8 mouse cellular contexts compared by ENCODE assay signal in genomic region chr3:108415831-108416223, GRCm38 (mm10). TPM values are rescaled to one million over a fixed set of nuclear protein-coding genes. Genes with fewer than 3 reads are reported as not detected.
DNase-seq lines count a peak whose midpoint lies in the region; ATAC-seq and TF ChIP-seq lines count a peak whose summit lies in the region.

No protein-coding gene starts in this region.

- no peaks in the 10 kb centered on the region for H3K9me3 ChIP-seq in E14TG2a.4 (ENCODE audit: low read length)
- peaks cover 7% of the 10 kb centered on the region for H3K9me3 ChIP-seq in forebrain, embryonic 14.5 days (replicated peaks; ENCODE audit: control insufficient read depth, low read length)
- 0 out of 2 replicates have a peak, but pooled peaks cover 10% of the 10 kb centered on the region for H3K9me3 ChIP-seq in heart, postnatal 0 days (replicated peaks; ENCODE audit: control insufficient read depth, low read length)
- 0 out of 2 replicates have a peak, but pooled peaks cover 2% of the 10 kb centered on the region for H3K9me3 ChIP-seq in liver, embryonic 14.5 days (ENCODE audit: control insufficient read depth, low read length)
- peaks cover 8% of the 10 kb centered on the region for H3K9me3 ChIP-seq in neural tube, embryonic 12.5 days
- no peaks in the 10 kb centered on the region for H3K9me3 ChIP-seq in stomach, postnatal 0 days (ENCODE audit: control insufficient read depth, low read length)

- peak overlapping the region; percentile 85 for H3K4me3 ChIP-seq in E14TG2a.4 (replicated peaks; ENCODE audit: low read length)
- peak overlapping the region; percentile 95 for H3K4me3 ChIP-seq in forebrain, embryonic 14.5 days (ENCODE audit: low read depth, low read length)
- peak overlapping the region; percentile 67 for H3K4me3 ChIP-seq in heart, postnatal 0 days (ENCODE audit: low read depth, low read length)
- peak overlapping the region; percentile 50 to 54 for H3K4me3 ChIP-seq in liver, embryonic 14.5 days (ENCODE audit: insufficient read depth in 1 of 2, low read depth in 2 of 2, low read length in 2 of 2)
- peak overlapping the region; percentile 92 for H3K4me3 ChIP-seq in neural tube, embryonic 12.5 days
- H3K4me3 ChIP-seq in stomach, postnatal 0 days (ENCODE audit: low read depth, low read length), result peak overlapping the region; percentile 61

- H3K36me3 ChIP-seq in E14TG2a.4 (ENCODE audit: insufficient read depth, low read length), result no peaks in the 10 kb centered on the region
- H3K36me3 ChIP-seq in forebrain, embryonic 14.5 days (ENCODE audit: control insufficient read depth, insufficient read depth, low read length), result peaks cover 29% of the 10 kb centered on the region
- no peaks in the 10 kb centered on the region; the same call in 1 of the 2 replicates for H3K36me3 ChIP-seq in heart, postnatal 0 days (replicated peaks; ENCODE audit: control insufficient read depth, insufficient read depth, low read length)
- H3K36me3 ChIP-seq in liver, embryonic 14.5 days (replicated peaks; ENCODE audit: control insufficient read depth, insufficient read depth, low read depth), result no peaks in the 10 kb centered on the region
- peaks cover 32% of the 10 kb centered on the region for H3K36me3 ChIP-seq in neural tube, embryonic 12.5 days
- no peaks in the 10 kb centered on the region for H3K36me3 ChIP-seq in stomach, postnatal 0 days (ENCODE audit: control insufficient read depth, insufficient read depth, low read length)

- peaks cover 77% of the 10 kb centered on the region for H3K27me3 ChIP-seq in E14TG2a.4 (ENCODE audit: insufficient read depth, low read length)
- H3K27me3 ChIP-seq in forebrain, embryonic 14.5 days (replicated peaks; ENCODE audit: control insufficient read depth, insufficient read depth, low read length), result no peaks in the 10 kb centered on the region
- H3K27me3 ChIP-seq in heart, postnatal 0 days (ENCODE audit: control insufficient read depth, insufficient read depth, low read length), result peaks cover 23% of the 10 kb centered on the region
- peaks cover 22% of the 10 kb centered on the region for H3K27me3 ChIP-seq in liver, embryonic 14.5 days (ENCODE audit: control insufficient read depth, insufficient read depth, low read length)
- H3K27me3 ChIP-seq in neural tube, embryonic 12.5 days (replicated peaks), result no peaks in the 10 kb centered on the region
- H3K27me3 ChIP-seq in stomach, postnatal 0 days (ENCODE audit: control insufficient read depth, insufficient read depth, low read length), result no peaks in the 10 kb centered on the region

- peak; percentile 66 for ATAC-seq in cerebellum, adult (ENCODE audit: insufficient number of reproducible peaks, low FRiP score, low TSS enrichment)
- peak; percentile 91 for ATAC-seq in forebrain, embryonic 14.5 days
- peak; percentile 73 for ATAC-seq in heart, postnatal 0 days (ENCODE audit: insufficient read depth, low read depth)
- ATAC-seq in liver, embryonic 14.5 days (ENCODE audit: insufficient read depth), result peak; percentile 66
- ATAC-seq in neural tube, embryonic 12.5 days (ENCODE audit: low FRiP score, low read depth), result peak; percentile 75
- ATAC-seq in stomach, postnatal 0 days (ENCODE audit: low FRiP score, low TSS enrichment), result peak; percentile 82

- H3K9ac ChIP-seq in forebrain, embryonic 14.5 days (ENCODE audit: low read length), result peak overlapping the region; percentile 98
- peak overlapping the region; percentile 55 for H3K9ac ChIP-seq in heart, postnatal 0 days (replicated peaks; ENCODE audit: low read depth, low read length)
- H3K9ac ChIP-seq in liver, embryonic 14.5 days (replicated peaks), result peak overlapping the region; percentile 47
- peak overlapping the region; percentile 98 for H3K9ac ChIP-seq in neural tube, embryonic 12.5 days
- peak overlapping the region; percentile 76 for H3K9ac ChIP-seq in stomach, postnatal 0 days (ENCODE audit: low read length)

- DNase-seq in forebrain, embryonic 14.5 days (ENCODE audit: low spot score), result peak; percentile 95
- peak; percentile 55 for DNase-seq in heart, postnatal 0 days (ENCODE audit: low spot score)
- peak; percentile 82 to 91 for DNase-seq in kidney, postnatal 25 days
- DNase-seq in liver, embryonic 14.5 days (ENCODE audit: low read depth in 3 of 3, low spot score in 3 of 3), result peak; percentile 32 to 41 (median 36)
- peak; percentile 87 for DNase-seq in stomach, postnatal 0 days (ENCODE audit: low spot score)

- under 1% methylated on average over 47 of the region's 48 CpGs for WGBS in forebrain, embryonic 14.5 days
- 1% methylated on average over 40 of the region's 48 CpGs for WGBS in heart, postnatal 0 days
- under 1% methylated on average over 48 of the region's 48 CpGs for WGBS in liver, embryonic 14.5 days (ENCODE audit: insufficient replicate concordance)
- under 1% methylated on average over 48 of the region's 48 CpGs for WGBS in neural tube, embryonic 12.5 days
- under 1% methylated on average over 41 of the region's 48 CpGs for WGBS in stomach, postnatal 0 days

- TF ChIP-seq CTCF in E14TG2a.4 (conservative IDR thresholded peaks at IDR 0.05; ENCODE audit: low read length), result no peak
- TF ChIP-seq CTCF in heart, postnatal 0 days (IDR thresholded peaks at IDR 0.05; ENCODE audit: low read depth), result no peak
- TF ChIP-seq CTCF in liver, embryonic 14.5 days (IDR thresholded peaks at IDR 0.05; ENCODE audit: low read depth), result no peak
- TF ChIP-seq CTCF in stomach, postnatal 0 days (IDR thresholded peaks at IDR 0.05; ENCODE audit: low read depth), result no peak; the same call in 1 of the 2 replicates

- H3K4me2 ChIP-seq in forebrain, embryonic 14.5 days (ENCODE audit: low read length), result peak overlapping the region; percentile 86
- H3K4me2 ChIP-seq in heart, postnatal 0 days (ENCODE audit: low read depth, low read length), result peak overlapping the region; percentile 100
- H3K4me2 ChIP-seq in liver, embryonic 14.5 days (ENCODE audit: low read depth), result peak overlapping the region; percentile 74
- peak overlapping the region; percentile 85 for H3K4me2 ChIP-seq in neural tube, embryonic 12.5 days (replicated peaks)
- peak overlapping the region; percentile 100 for H3K4me2 ChIP-seq in stomach, postnatal 0 days (replicated peaks; ENCODE audit: low read depth)

- TF ChIP-seq EP300 in heart, postnatal 0 days (IDR thresholded peaks at IDR 0.05; ENCODE audit: low read depth), result no peak
- no peak for TF ChIP-seq EP300 in liver, embryonic 14.5 days (IDR thresholded peaks at IDR 0.05; ENCODE audit: low read depth)
- no peak for TF ChIP-seq EP300 in stomach, postnatal 0 days (optimal IDR thresholded peaks at IDR 0.05)

- H3K4me1 ChIP-seq in E14TG2a.4 (replicated peaks; ENCODE audit: low read depth, low read length), result peaks cover 46% of the 10 kb centered on the region
- H3K4me1 ChIP-seq in forebrain, embryonic 14.5 days (ENCODE audit: control insufficient read depth, insufficient read depth, low read length), result peaks cover 23% of the 10 kb centered on the region
- H3K4me1 ChIP-seq in heart, postnatal 0 days (ENCODE audit: control insufficient read depth, insufficient read depth), result peaks cover 9% of the 10 kb centered on the region; the same call in 1 of the 2 replicates
- no peaks in the 10 kb centered on the region for H3K4me1 ChIP-seq in liver, embryonic 14.5 days (replicated peaks; ENCODE audit: control insufficient read depth in 2 of 2, insufficient read depth in 2 of 2, low read length in 1 of 2)
- peaks cover 36% of the 10 kb centered on the region for H3K4me1 ChIP-seq in neural tube, embryonic 12.5 days
- peaks cover 7% of the 10 kb centered on the region for H3K4me1 ChIP-seq in stomach, postnatal 0 days (replicated peaks; ENCODE audit: control insufficient read depth, insufficient read depth)

- peak overlapping the region; percentile 94 for H3K27ac ChIP-seq in forebrain, embryonic 14.5 days (ENCODE audit: low read depth, low read length)
- no peak overlapping the region for H3K27ac ChIP-seq in heart, postnatal 0 days (ENCODE audit: low read depth)
- no peak overlapping the region for H3K27ac ChIP-seq in liver, embryonic 14.5 days
- H3K27ac ChIP-seq in neural tube, embryonic 12.5 days, result peak overlapping the region; percentile 75
- H3K27ac ChIP-seq in stomach, postnatal 0 days (replicated peaks), result peak overlapping the region; percentile 61

RNA-seq across cellular contexts. Expression of gene Celsr2, which starts 0.5 kb away (rescaled TPM):
- polyA plus RNA-seq in forebrain, embryonic 14.5 days (2014; fragmentation: Nextera tagmentation; extraction: Ambion mirVana), result 38.4 and 39.9 TPM in 2 replicates
- 3.5 and 5.5 TPM in 2 replicates for total RNA-seq in heart, postnatal 0 days (2014; rRNA removed; ENCODE audit: low replicate concordance)
- 1.2 and 1.9 TPM in 2 replicates for polyA plus RNA-seq in heart, postnatal 0 days (2015; fragmentation: Nextera tagmentation; extraction: Ambion mirVana)
- polyA plus RNA-seq in liver, embryonic 14.5 days (2012; rRNA removed), result 0.38 and 0.64 TPM in 2 replicates
- 0.22 and 0.27 TPM in 2 replicates for polyA plus RNA-seq in liver, embryonic 14.5 days (2014; fragmentation: Nextera tagmentation; extraction: Ambion mirVana)
- polyA plus RNA-seq in neural tube, embryonic 12.5 days (2016; fragmentation: Nextera tagmentation; extraction: Ambion mirVana), result 71.4 and 71.5 TPM in 2 replicates
- polyA plus RNA-seq in stomach, postnatal 0 days (2015; fragmentation: Nextera tagmentation; extraction: Ambion mirVana), result 7.5 and 9.7 TPM in 2 replicates

RNA-seq across cellular contexts. Expression of gene Sars, which starts 29.2 kb away (rescaled TPM):
- polyA plus RNA-seq in forebrain, embryonic 14.5 days (2014; fragmentation: Nextera tagmentation; extraction: Ambion mirVana), result 227 and 241 TPM in 2 replicates
- total RNA-seq in heart, postnatal 0 days (2014; rRNA removed; ENCODE audit: low replicate concordance), result 40.3 and 55.3 TPM in 2 replicates
- 74.4 and 77.7 TPM in 2 replicates for polyA plus RNA-seq in heart, postnatal 0 days (2015; fragmentation: Nextera tagmentation; extraction: Ambion mirVana)
- 23.8 and 39.9 TPM in 2 replicates for polyA plus RNA-seq in liver, embryonic 14.5 days (2012; rRNA removed)
- 76.1 and 81.4 TPM in 2 replicates for polyA plus RNA-seq in liver, embryonic 14.5 days (2014; fragmentation: Nextera tagmentation; extraction: Ambion mirVana)
- polyA plus RNA-seq in neural tube, embryonic 12.5 days (2016; fragmentation: Nextera tagmentation; extraction: Ambion mirVana), result 212 and 213 TPM in 2 replicates
- polyA plus RNA-seq in stomach, postnatal 0 days (2015; fragmentation: Nextera tagmentation; extraction: Ambion mirVana), result 99.5 and 102 TPM in 2 replicates

RNA-seq across cellular contexts. Expression of gene Psrc1, which starts 32.2 kb away (rescaled TPM):
- polyA plus RNA-seq in forebrain, embryonic 14.5 days (2014; fragmentation: Nextera tagmentation; extraction: Ambion mirVana), result 32.6 and 42.0 TPM in 2 replicates
- 8.4 and 17.5 TPM in 2 replicates for total RNA-seq in heart, postnatal 0 days (2014; rRNA removed; ENCODE audit: low replicate concordance)
- polyA plus RNA-seq in heart, postnatal 0 days (2015; fragmentation: Nextera tagmentation; extraction: Ambion mirVana), result 5.0 and 5.4 TPM in 2 replicates
- polyA plus RNA-seq in liver, embryonic 14.5 days (2012; rRNA removed), result 18.3 and 20.3 TPM in 2 replicates
- 12.3 and 15.7 TPM in 2 replicates for polyA plus RNA-seq in liver, embryonic 14.5 days (2014; fragmentation: Nextera tagmentation; extraction: Ambion mirVana)
- polyA plus RNA-seq in neural tube, embryonic 12.5 days (2016; fragmentation: Nextera tagmentation; extraction: Ambion mirVana), result 35.7 and 37.1 TPM in 2 replicates
- 7.7 and 8.3 TPM in 2 replicates for polyA plus RNA-seq in stomach, postnatal 0 days (2015; fragmentation: Nextera tagmentation; extraction: Ambion mirVana)

RNA-seq across cellular contexts. Expression of gene Mybphl, which starts 51.1 kb away (rescaled TPM):
- polyA plus RNA-seq in forebrain, embryonic 14.5 days (2014; fragmentation: Nextera tagmentation; extraction: Ambion mirVana), result not detected in 2 replicates
- 49.3 and 60.6 TPM in 2 replicates for total RNA-seq in heart, postnatal 0 days (2014; rRNA removed; ENCODE audit: low replicate concordance)
- 90.0 and 123 TPM in 2 replicates for polyA plus RNA-seq in heart, postnatal 0 days (2015; fragmentation: Nextera tagmentation; extraction: Ambion mirVana)
- polyA plus RNA-seq in liver, embryonic 14.5 days (2012; rRNA removed), result 0.17 and 0.20 TPM in 2 replicates
- 0.10 and 0.39 TPM in 2 replicates for polyA plus RNA-seq in liver, embryonic 14.5 days (2014; fragmentation: Nextera tagmentation; extraction: Ambion mirVana)
- 0.25 and 0.26 TPM in 2 replicates for polyA plus RNA-seq in neural tube, embryonic 12.5 days (2016; fragmentation: Nextera tagmentation; extraction: Ambion mirVana)
- polyA plus RNA-seq in stomach, postnatal 0 days (2015; fragmentation: Nextera tagmentation; extraction: Ambion mirVana), result not detected in 2 replicates

Comparison
In these comparisons a context has a peak if more than half of its experiments do, and no peak if none do; other contexts are left out.
1. DNase-seq: peak in every context shown above with its lines; median percentile 95 in forebrain, embryonic 14.5 days; 87 in stomach, postnatal 0 days; 86 in kidney, postnatal 25 days; 55 in heart, postnatal 0 days; 36 in liver, embryonic 14.5 days.
2. H3K27ac ChIP-seq: peak in forebrain, embryonic 14.5 days (single experiment), neural tube, embryonic 12.5 days (single experiment) and stomach, postnatal 0 days (single experiment); none in heart, postnatal 0 days (single experiment) and liver, embryonic 14.5 days (single experiment).
3. H3K9ac ChIP-seq: peak in every context shown above with its lines; median percentile 98 in forebrain, embryonic 14.5 days; 98 in neural tube, embryonic 12.5 days; 76 in stomach, postnatal 0 days; 55 in heart, postnatal 0 days; 47 in liver, embryonic 14.5 days.
4. Peak in every context shown above with its lines, with median percentiles within 50 percentile points of each other: H3K4me3 ChIP-seq, ATAC-seq and H3K4me2 ChIP-seq.